Mouse (Mus musculus) small intestine, adult 10 weeks (tissue): ENCODE data around the gene Rom1. TPM values are rescaled to one million over a fixed set of nuclear protein-coding genes. Genes with fewer than 3 reads are reported as not detected.

Source experiments
- polyA plus RNA-seq: library from polyadenylated mRNA; stranded (reverse); fragments of 350-450 nt; fragmentation: Illumina TruSeq; extraction: RNeasy Lipid Tissue Mini Kit (QIAGEN cat#74804); gene quantifications from one replicate; pipeline ENCODE4 v1.2.3, GENCODE M21; 2014; ENCODE audit warnings: low replicate concordance

Gene Rom1
- not detected for polyA plus RNA-seq

DNA sequence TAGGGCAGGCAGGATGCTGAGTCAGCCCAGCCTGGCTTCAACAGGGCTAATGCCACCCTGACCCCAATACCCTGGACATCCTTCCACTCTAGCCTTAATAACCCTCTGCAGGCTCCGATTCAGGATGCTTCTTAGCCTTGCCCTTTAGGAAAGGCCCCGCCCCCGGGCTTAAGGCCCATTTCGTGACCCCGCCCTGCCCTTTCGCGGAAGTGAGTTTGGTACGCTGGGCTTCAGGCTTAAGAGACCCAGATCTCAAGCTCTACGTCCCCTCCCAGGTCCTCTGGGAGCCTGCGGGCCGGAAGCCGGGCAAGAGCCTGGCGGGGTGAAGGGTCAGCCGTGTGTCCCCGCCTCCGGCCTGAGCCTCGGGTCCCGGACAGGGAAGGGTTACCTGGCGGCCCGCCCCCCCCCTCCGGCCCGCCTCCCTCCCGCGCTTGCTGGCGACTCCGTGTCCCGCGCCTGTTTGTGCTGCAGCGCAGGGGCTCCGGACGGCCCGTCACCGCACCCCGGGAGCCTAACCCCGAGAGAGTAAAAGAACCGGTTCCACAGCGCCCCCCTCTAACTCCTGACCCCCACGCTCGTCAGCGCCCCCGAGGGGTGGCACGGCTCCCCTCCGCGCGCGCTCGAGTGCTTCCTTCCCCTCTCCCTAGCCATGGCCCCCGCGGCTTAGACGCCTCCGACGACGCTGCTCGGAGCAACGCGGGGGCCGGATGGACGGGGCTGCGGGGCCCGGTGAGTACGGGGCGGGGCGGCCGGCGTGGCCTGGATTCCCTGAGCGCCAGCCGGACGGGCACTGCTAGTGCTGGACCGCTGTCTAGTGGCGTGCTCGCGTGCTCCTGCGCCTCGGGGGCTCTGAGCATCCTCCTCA is at the start of gene Rom1, which contains the start of gene Eml3:
Gene Rom1 (minus strand): TSS at position 133 of the 865 bp plus-strand sequence.
Gene Eml3 (plus strand): TSS at position 329 of the 865 bp plus-strand sequence.

DNA sequence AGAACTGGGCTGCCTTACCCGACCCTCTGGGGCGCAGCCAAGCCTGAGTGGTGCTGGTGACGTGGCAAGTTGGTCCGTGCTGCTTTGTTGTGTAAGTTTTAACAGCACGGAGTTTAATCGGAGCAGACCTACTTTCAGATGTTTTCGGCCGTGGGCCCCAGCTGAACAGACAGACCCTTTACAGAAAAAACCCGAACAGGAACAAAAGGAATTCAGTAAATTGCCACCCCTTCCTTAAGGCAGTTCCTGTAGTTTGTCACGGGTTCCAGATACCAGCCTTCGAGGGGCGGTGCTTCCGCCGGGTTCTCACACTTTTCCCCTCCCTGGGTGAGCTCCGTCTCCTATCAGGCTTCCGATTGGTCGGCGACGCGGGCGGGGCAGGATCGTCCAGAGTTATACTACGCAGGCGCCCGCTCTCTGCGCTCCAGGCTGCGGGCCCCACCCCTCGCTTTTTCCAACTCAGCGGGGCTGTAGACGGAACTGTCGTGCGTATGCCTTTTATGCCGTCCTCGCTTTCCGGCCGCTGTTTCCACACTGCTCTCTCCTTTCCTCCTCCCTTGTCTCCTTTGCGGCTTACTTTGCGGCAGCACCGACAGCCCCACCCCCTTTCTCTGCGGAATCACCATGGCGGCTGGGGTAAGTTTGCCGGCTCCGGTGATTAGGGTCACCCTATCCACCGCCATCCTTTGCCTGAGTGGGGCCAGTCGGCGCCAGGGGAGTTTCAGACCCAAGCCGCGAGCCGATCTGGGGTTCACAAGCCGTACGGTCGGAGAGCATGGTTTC is 37.6 kb upstream of the Rom1 start, which contains the start of gene Eef1g:
Gene Eef1g (plus strand): TSS at position 452 of the 783 bp plus-strand sequence.

DNA sequence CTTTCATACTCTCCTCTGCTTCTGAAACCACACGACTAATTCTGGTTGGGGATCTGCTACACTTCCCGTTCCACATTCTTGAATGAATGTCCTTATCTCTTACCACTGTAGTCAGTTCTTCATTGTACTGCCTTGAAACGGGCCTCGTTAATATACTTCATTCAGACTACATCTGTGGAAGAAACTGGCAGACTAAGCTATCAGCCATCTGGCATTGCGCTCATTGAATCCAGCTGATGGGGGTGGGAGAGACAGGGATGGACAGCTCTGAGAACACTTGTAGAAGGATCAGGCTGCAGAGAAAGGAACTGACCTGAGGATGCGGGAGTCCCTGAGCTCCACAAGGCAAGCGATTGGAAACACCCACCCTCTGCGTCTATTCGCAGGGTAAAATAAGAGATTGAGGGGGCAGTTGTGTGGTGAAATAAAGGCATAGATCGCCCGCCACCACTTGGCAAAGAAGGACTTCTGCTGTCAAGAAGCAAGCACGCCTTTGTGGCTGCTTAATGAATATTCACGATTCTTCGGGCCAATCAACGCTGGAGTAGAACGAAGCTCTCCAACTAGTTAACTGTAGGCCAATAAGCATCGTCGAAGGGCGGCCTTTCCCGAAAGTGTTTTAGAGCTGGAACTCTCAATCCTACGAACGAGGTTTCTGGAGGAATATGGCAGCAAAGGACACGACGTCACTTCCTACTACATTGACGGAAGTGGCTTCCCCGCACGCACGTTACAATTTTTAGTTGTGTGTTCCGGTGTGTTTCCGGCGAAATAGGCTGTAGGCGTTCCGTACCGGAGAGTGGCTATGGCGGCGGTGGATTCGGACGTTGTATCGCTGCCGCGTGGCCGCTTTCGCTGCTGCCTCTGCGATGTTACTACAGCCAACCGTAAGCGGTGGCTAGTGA is 24.2 kb upstream of the Rom1 start, which contains the start of gene Tut1:
Gene Tut1 (plus strand): TSS at position 713 of the 905 bp plus-strand sequence.

DNA sequence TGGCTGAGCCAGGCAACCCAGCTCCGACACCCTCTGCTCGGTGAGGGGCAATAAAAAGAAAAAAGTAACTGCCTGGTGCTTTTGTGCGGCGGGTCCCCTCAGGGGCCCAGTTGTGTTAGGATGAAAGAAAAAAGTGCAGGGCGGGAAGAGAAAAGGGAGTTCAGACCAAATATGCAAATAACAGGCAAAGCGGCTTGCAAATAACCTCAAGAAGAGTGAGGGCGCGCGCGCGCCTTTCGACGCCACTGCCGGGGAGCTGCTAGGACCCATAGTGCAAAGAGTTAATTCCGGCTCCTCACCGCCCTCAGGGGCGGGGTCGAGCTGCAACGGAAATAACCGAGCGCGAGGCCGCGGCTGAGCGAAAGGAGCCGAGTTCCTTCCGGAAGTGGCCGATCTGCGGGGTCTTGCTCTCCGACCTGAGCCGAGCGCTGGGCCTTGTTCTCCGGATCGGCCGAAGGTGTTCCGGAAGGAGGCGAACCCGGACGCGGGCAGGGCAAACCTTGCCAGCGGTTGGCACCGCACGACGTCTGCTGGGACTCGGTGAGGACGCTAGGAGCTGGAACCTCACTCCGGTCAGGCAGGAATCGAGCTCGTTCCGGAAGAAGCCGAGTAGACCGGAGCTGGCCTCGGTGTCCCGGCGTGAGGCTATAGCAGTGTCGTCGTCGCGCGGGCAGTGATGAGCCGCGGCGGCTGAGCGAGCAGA is 12.5 kb upstream of the Rom1 start, which contains the start of gene Mta2:
Gene Mta2 (plus strand): TSS at position 361 of the 703 bp plus-strand sequence.

DNA sequence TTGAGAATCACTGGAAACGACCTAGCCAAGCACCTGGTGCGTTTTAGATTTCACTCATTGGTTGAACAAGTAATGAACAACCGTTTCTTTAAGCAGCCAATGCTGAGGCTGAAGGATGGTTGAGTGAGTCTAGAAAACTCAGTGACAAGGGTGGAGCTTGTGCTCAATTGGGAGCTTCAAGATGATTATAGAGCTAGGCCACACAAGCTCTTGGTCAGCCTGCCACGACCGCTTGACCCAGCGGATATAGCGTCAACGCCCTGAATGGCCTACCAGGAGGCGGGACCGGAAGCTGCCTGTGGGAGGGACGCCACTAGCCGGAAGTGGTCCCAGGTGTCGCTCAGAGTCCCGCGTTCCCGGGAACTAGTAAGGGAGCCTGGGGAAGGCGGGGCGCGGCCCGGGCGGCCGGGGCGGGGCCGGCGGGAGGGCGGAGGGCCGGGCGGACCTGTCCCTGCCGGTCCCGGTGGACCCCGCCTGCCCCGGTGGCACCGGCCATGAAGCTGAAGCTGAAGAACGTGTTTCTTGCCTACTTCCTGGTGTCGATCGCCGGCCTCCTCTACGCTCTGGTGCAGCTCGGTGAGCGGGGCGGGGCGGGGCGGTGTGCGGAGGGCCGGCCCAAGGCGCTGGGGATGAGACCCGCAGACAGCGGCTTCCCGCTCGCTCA is 9.0 kb downstream of the Rom1 start, which contains the start of gene B3gat3:
Gene B3gat3 (plus strand): TSS at position 302 of the 664 bp plus-strand sequence.

DNA sequence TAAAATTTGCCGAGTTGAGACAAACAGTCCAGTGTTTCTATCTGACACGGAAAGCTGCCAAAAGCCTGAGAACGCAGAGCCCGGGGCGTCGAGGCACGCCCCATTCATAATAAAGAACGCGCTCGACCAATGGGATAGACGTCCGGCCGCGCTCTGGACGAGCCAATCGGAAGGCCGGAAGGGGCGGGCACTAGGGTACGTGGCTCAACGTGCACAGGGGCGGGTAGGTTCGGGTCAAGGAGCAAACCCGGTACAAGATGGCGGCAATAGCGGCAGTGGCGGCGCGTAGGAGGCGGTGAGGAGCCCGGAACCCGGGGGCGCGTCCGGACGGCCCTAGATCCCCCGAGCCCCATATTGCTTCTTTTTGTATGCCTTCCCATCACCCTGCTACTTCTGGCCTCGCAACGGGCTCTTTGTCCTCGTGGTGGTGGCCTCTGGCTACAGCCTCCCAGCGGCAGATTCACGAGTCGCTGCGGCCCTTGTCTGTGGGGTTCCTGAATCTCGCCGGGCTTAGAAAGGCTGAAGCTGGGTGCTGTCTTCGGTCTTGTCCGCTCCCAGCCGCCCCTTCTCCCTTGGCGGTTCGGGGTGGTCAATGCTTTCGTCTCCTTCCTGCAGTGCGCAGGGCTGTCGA is 31.2 kb downstream of the Rom1 start, which contains the start of gene Ganab:
Gene Ganab (plus strand): TSS at position 207 of the 631 bp plus-strand sequence.

DNA sequence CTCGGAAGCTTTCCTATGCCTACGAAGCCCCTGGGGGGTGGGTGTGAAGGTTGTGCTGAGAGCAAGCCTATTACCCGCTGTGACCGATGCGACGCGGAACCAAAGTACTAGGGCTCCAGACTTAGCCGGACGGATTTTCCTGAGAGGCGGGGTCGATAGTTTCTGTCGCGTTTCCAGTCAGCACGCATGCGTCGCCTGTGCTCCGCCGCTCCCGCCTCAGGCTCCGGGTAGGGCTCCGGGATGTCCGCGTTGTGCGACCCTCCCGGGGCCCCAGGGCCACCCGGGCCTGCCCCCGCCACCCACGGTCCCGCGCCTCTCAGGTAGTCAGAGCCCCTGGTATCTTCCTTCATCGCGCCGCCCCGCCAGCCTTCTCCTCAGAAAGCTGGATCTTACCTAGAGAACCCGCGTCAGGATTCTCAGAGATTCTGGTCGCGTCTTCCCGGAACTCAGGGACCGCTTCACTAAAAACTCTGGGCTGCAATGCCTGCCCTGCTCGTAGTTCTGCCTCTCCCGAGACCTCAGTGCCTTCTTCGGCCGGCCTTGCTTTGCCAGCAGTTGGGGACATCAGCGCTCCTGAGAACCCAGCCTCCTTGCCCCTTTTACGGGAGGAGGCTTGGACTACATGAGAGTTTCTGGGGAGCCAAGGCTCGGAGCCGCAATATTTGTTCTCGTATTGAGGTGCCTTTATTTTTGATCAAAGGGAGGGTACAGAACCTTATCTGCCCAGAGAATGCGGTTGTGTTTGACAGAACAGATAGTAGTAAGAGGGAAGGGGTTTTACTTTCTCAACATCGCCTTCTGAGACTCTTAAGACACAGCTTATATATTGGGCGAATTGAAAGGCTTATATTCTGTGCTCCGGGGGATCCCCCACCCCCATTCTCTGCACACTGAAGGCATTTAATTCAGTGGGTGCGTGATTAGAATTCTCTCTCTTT is 36.1 kb downstream of the Rom1 start, which contains the start of gene Ints5:
Gene Ints5 (plus strand): TSS at position 177 of the 938 bp plus-strand sequence.

DNA sequence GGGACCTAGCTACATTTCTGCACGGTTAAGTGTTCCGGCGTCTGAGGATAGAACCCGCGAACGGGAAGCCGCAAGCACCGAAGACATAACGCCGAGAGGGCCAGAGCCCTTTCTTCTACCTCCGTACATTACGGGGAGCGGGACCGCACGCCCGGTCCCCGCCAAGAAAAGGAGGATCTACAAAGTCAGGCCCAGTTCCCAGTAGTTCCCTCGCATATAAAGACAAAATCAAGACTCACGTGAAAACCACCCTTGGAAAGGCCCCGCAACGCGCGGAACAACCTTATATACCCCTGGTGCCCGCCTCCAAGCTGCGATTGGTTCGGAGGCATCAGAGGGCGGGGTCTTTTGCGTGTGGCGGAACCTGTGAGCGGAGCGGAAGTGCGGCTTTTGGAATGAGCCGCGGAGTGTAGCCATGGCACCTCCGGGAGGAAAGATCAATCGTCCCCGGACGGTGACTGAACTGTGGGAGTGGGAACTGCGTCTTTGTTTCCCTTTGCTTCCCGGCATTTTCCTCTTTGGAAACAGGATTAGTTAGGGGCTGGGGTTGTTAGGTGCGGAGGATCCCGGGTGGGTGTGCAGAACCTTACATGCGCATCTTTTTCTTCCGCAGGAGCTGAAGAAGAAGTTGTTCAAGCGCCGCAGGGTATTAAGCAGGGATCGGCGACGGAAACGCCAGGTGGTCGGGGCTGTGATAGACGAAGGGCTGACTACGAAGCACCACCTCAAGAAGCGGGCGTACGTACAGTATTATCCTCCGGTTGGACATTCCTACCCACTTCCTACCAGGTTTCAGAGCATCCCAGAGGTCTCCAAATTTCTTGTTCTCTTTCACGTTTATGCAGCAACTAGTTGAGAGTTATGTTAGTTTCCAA is 40.4 kb downstream of the Rom1 start, which contains the start of the genes 1810009A15Rik and Gm49416:
Gene 1810009A15Rik (plus strand): TSS at position 343 of the 875 bp plus-strand sequence.
Gene Gm49416 (plus strand): TSS at position 416 of the 875 bp plus-strand sequence.

DNA sequence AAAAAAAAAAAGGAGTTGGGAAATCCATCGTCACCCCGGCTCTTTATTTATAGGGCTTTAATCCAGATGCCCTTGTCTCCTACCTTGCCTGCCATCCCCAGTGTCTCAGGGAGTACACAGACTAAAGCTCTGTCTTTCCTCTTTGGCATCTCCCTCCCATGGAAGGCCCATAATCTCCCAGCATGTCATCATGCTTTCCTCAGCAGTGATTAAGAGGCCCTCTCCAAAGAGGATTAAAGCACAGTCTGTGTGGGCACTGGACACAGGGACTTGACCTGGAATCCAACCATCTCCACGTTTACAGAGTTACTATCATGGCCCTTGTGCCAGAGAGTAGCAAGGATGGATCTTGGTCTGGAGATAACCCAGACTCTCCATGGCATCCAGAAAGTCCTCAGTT is 45.5 kb downstream of the Rom1 start, which contains the start of the genes Lbhd1 and Gm49403:
Gene Lbhd1 (plus strand): TSS at position 117 of the 400 bp plus-strand sequence.
Gene Gm49403 (plus strand): TSS at position 315 of the 400 bp plus-strand sequence.

DNA sequence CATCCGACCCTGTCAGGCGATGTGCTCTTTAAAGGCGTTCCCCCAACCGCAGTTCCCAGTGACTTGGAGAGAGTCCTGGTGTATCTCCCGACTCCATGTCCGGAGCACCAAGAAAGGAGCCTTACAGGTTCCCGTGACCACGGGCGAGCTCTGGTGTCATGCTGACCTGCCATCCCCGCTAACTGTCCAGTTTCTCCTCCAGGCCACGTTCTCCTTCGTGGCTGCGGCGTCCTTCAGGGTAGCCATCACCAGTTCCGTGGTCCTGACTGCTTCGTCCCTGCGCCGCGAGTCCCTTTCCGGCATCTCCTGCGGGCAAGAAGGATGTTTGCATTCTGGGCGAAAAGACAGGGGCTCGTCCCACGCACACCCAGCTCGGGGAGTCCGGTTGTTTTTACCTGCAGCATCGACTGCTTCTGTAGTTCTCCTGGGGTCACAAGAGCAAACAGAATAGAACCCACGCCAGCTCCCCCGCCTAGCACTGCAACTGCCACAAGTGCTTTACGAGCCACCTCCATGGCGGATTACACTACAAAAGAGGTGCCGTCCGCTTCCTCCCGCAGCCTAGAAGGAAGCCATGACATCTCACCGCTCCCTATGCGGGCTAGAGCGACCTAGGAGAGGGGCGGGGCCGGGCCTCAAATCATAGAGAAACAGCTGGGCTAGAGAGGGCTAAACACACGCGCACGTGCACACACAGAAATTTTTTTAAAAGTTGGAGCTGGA is 48.7 kb downstream of the Rom1 start, which contains the start of gene Uqcc3:
Gene Uqcc3 (minus strand): TSS at position 613 of the 723 bp plus-strand sequence.

Other genes starting within 250 kb of the Rom1 start
- gene Slc3a2, start 206.0 kb downstream of the Rom1 start, polyA plus RNA-seq, result 206 TPM
- gene Wdr74, start 193.5 kb downstream of the Rom1 start, polyA plus RNA-seq, result 3.9 TPM
- not detected for gene 1700092M07Rik, start 188.6 kb downstream of the Rom1 start, polyA plus RNA-seq
- 85.9 TPM for gene Stx5a, start 187.9 kb downstream of the Rom1 start, polyA plus RNA-seq
- 75.6 TPM for gene Nxf1, start 172.3 kb downstream of the Rom1 start, polyA plus RNA-seq
- gene Tmem223, start 158.4 kb downstream of the Rom1 start, polyA plus RNA-seq, result 15.3 TPM
- 32.6 TPM for gene Tmem179b, start 154.9 kb downstream of the Rom1 start, polyA plus RNA-seq
- gene Taf6l, start 142.9 kb downstream of the Rom1 start, polyA plus RNA-seq, result not detected
- gene Polr2g, start 130.8 kb downstream of the Rom1 start, polyA plus RNA-seq, result 32.5 TPM
- gene Zbtb3, start 126.8 kb downstream of the Rom1 start, polyA plus RNA-seq, result not detected
- gene Ttc9c, start 110.0 kb downstream of the Rom1 start, polyA plus RNA-seq, result 99.3 TPM
- gene Hnrnpul2, start 109.3 kb downstream of the Rom1 start, polyA plus RNA-seq, result 130 TPM
- gene AC129217.1, start 99.6 kb downstream of the Rom1 start, polyA plus RNA-seq, result 1.2 TPM
- gene Bscl2, start 91.9 kb downstream of the Rom1 start, polyA plus RNA-seq, result 5.8 TPM
- not detected for gene Gng3, start 90.2 kb downstream of the Rom1 start, polyA plus RNA-seq
- 0.82 TPM for gene Lrrn4cl, start 78.6 kb downstream of the Rom1 start, polyA plus RNA-seq
- gene Ubxn1, start 57.9 kb downstream of the Rom1 start, polyA plus RNA-seq, result 7.1 TPM
- gene Uqcc3, start 48.4 kb downstream of the Rom1 start, polyA plus RNA-seq, result 1.8 TPM
- 49.2 TPM for gene Lbhd1, start 45.6 kb downstream of the Rom1 start, polyA plus RNA-seq
- not detected for gene Gm49403, start 45.4 kb downstream of the Rom1 start, polyA plus RNA-seq
- 12.1 TPM for gene 1810009A15Rik, start 40.5 kb downstream of the Rom1 start, polyA plus RNA-seq
- gene Gm49416, start 40.4 kb downstream of the Rom1 start, polyA plus RNA-seq, result not detected
- 0.52 TPM for gene Ints5, start 36.4 kb downstream of the Rom1 start, polyA plus RNA-seq
- 74.1 TPM for gene Ganab, start 31.3 kb downstream of the Rom1 start, polyA plus RNA-seq
- gene B3gat3, start 9.0 kb downstream of the Rom1 start, polyA plus RNA-seq, result 18.6 TPM
- gene Eml3, start 196 bp upstream of the Rom1 start, polyA plus RNA-seq, result 1.5 TPM
- gene Mta2, start 12.5 kb upstream of the Rom1 start, polyA plus RNA-seq, result 44.1 TPM
- 2.6 TPM for gene Tut1, start 24.5 kb upstream of the Rom1 start, polyA plus RNA-seq
- 38.7 TPM for gene Eef1g, start 37.7 kb upstream of the Rom1 start, polyA plus RNA-seq
- gene Ahnak, start 59.9 kb upstream of the Rom1 start, polyA plus RNA-seq, result 33.7 TPM
- not detected for gene Scgb1a1, start 158.6 kb upstream of the Rom1 start, polyA plus RNA-seq
- gene Asrgl1, start 206.3 kb upstream of the Rom1 start, polyA plus RNA-seq, result 1.3 TPM